Mouse (Mus musculus) central nervous system, embryonic 18 days (tissue): ENCODE measurements around the gene Gpr149. TPM values are rescaled to one million over a fixed set of nuclear protein-coding genes. Genes with fewer than 3 reads are reported as not detected.

Source experiments
- polyA plus RNA-seq: library from polyadenylated mRNA; depleted of rRNA; stranded (reverse); fragments of >200 nt; gene quantifications from 2 replicates; pipeline ENCODE4 v1.2.3, GENCODE M21; 2012; rRNA removed

Gene Gpr149
- polyA plus RNA-seq: 3.8 and 4.9 TPM in 2 replicates

GRCm38 (mm10) chr3:62604973-62605372 lies at the start of gene Gpr149:
Gpr149 (minus strand) TSS chr3:62605140.

DNA sequence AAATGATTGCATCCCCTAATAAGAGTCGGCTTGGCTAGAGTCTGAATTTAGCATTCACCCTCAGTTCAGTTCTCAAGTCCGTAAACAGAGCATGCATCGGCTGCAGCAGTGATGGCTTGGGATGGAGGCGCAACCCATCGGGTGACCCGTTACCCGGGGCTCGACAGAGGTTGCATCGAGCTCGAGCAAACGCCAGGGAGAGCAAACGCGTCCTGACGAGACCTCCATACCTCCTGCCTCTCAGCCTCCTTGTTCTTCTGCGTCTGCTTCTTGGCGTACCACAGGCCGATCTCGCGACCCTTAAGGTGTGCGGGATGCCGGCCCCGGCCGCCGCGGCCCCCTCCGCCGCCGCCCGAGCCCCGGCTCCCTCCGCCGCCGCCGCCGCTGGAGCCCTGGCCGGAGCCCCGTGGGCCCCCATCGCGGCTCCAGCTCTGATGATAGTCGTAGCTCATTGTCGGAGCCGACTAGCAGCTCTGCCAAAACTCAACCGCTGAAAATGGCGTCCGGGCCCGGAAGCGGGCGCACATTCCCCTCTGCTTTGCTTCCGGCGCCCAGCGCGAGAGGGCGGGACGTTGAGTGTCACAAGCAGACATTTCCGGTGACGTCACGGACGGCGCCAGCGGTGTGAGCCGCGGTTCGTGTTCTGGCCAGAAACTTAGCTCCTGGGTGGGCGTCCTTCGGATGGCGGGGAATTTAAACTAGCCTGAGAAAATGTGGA lies 98.3 kb downstream of the Gpr149 start, which contains the start of gene Dhx36:
Gene Dhx36, minus strand, starts transcription at position 517 of the 718 bp plus-strand sequence.

Other genes starting within 250 kb of the Gpr149 start
- gene Dhx36, start 98.1 kb downstream of the Gpr149 start, polyA plus RNA-seq: 54.2 and 58.1 TPM in 2 replicates